Mouse (Mus musculus) hindbrain, embryonic 14.5 days (tissue): ENCODE measurements around the gene Gpr82. TPM values are rescaled to one million over a fixed set of nuclear protein-coding genes. Genes with fewer than 3 reads are reported as not detected.
A peak's percentile ranks its signal among the peaks of the same experiment; 100 is the strongest.

Experiments used
- ATAC-seq: fragments of 200-750 bp; cut with Nextera tagmentation; 2 replicates; pipeline ENCODE4 v1.8.0; 2017; ENCODE audit warnings: moderate number of reproducible peaks, mild to moderate bottlenecking, moderate TSS enrichment, moderate library complexity; ENCODE audit not compliant: low FRiP score
- DNase-seq: peaks from one replicate; pipeline ENCODE4 v3.0.0-alpha.2; 2015; ENCODE audit warnings: low spot score
- H3K27ac ChIP-seq: fragments of 300-500 bp; sonication (generic); 2 replicates; pipeline ENCODE4 v1.5.1; 2014; ENCODE audit warnings: mild to moderate bottlenecking, moderate library complexity
- H3K27me3 ChIP-seq: fragments of 300-500 bp; sonication (generic); 2 replicates; pipeline ENCODE4 v1.6.1; 2014; ENCODE audit warnings: mild to moderate bottlenecking, low read length, mixed read lengths; ENCODE audit not compliant: control insufficient read depth, insufficient read depth
- H3K36me3 ChIP-seq: fragments of 300-500 bp; sonication (generic); replicated peaks from 2 replicates; pipeline ENCODE4 v1.6.1; 2014; ENCODE audit not compliant: control insufficient read depth, insufficient read depth
- H3K4me1 ChIP-seq: fragments of 300-500 bp; sonication (generic); replicated peaks from 2 replicates; pipeline ENCODE4 v1.6.1; 2014; ENCODE audit warnings: antibody characterized with exemption, low read length, mixed read lengths; ENCODE audit not compliant: control insufficient read depth, insufficient read depth
- H3K4me2 ChIP-seq: fragments of 300-500 bp; sonication (generic); replicated peaks from 2 replicates; pipeline ENCODE4 v1.6.1; 2014; ENCODE audit warnings: mild to moderate bottlenecking, moderate library complexity
- H3K4me3 ChIP-seq: fragments of 300-500 bp; sonication (generic); replicated peaks from 2 replicates; pipeline ENCODE4 v1.5.1; 2014; ENCODE audit warnings: mild to moderate bottlenecking, low read length
- H3K9ac ChIP-seq: fragments of 300-500 bp; sonication (generic); 2 replicates; pipeline ENCODE4 v1.6.1; 2014
- H3K9me3 ChIP-seq: fragments of 300-500 bp; sonication (generic); 2 replicates; pipeline ENCODE4 v1.6.1; 2016; ENCODE audit warnings: low read length; ENCODE audit not compliant: control insufficient read depth
- whole genome bisulfite sequencing: fragments of 180-500 bp; shearing (Covaris S2); extraction: QIAGEN DNeasy Blood & Tissue Kit; methylation state at CpG from one replicate; pipeline ENCODE4 v1.1.7; 2014; 5-methylcytosine and 5-hydroxymethylcytosine counted together
- polyA plus RNA-seq: library from polyadenylated mRNA; unstranded; fragments of >200 nt; fragmentation: Nextera tagmentation; extraction: Ambion mirVana; gene quantifications from 2 replicates; pipeline ENCODE4 v1.2.1, GENCODE M21; 2014

The Gpr82 gene
- polyA plus RNA-seq, 1 experiment from 2014 or later, result 0.79 TPM

DNA sequence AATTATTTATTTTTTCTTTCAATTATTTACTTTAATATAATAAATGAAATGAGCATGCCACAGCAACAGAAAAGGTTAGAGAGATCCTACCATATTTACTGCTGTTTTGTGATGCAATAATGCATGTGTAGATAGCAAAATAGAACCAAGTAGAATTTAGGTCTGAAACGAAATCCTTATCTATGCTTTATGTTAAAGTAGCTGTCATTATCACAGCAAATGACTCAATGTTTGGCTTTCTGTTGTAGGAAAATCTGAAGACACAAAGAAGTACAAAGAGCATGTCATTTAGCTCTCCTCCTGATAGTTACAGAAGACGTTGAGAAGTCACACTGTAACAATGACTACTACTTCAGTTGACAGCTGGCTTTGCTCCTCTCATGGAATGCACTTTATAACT lies 22.3 kb upstream of the Gpr82 start:
- H3K4me1 ChIP-seq, result no peaks in the 10 kb centered on the region
- no peaks in the 10 kb centered on the region for H3K36me3 ChIP-seq
- ATAC-seq (no peak), DNase-seq (no peak)
- H3K9me3 ChIP-seq, result no peaks in the 10 kb centered on the region
- 63% methylated on average over 2 of the region's 2 CpGs for WGBS
- no peak overlapping the region for H3K27ac ChIP-seq
- 0 out of 2 replicates have a peak, but pooled peaks cover 4% of the 10 kb centered on the region for H3K27me3 ChIP-seq
- no peak overlapping the region for H3K4me3 ChIP-seq
- H3K4me2 ChIP-seq, result no peak overlapping the region
- H3K9ac ChIP-seq, result no peak overlapping the region

DNA sequence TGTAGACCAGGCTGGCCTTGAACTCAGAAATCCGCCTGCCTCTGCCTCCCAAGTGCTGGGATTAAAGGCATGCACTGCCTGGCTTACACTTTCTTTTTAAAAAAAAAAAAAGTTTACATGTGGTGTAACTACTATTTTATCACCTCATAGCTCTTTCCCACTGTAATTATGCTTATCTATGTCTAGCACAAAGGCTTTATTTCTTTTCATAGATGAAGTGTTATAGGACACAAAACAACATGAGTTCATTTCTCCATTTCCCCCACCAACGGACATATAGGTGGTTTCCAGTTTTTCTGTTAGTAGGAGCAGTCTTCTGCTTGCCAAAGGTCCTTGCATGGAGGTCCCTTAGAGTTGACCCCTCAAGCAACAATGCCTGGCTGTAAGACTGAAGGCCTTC lies 9.3 kb upstream of the Gpr82 start:
- Histone ChIP-seq H3K27ac (no peak overlapping the region), H3K4me2 (no peak overlapping the region), H3K36me3 (no peaks in the 10 kb centered on the region), H3K9ac (no peak overlapping the region), H3K4me3 (no peak overlapping the region), H3K27me3 (0 out of 2 replicates have a peak, but pooled peaks cover 2% of the 10 kb centered on the region), H3K4me1 (no peaks in the 10 kb centered on the region), H3K9me3 (no peaks in the 10 kb centered on the region)
- ATAC-seq (no peak), DNase-seq (no peak)
- WGBS, result 90% methylated on average over 2 of the region's 2 CpGs

DNA sequence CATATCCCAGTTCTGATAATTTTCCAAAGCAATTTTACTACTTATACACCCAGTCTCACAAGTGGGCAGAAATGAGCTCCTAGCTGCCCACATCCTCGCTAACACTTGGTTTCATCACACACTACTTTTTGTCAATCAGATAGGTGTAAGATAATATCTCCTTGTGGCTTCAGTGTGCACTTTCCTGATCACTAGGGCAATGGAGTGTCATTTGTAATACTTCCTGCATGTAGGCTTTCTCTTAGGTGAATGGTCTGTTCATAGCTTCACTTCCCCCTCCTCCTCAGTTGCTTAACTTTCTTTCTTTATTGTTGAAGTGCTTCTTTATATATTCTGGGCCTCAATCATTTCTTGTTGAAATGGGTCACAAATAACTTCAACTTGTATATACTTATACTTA lies 8.9 kb upstream of the Gpr82 start:
- Histone ChIP-seq H3K9me3 (no peaks in the 10 kb centered on the region), H3K27ac (no peak overlapping the region), H3K4me1 (no peaks in the 10 kb centered on the region), H3K36me3 (no peaks in the 10 kb centered on the region), H3K4me3 (no peak overlapping the region), H3K4me2 (no peak overlapping the region), H3K27me3 (0 out of 2 replicates have a peak, but pooled peaks cover 2% of the 10 kb centered on the region), H3K9ac (no peak overlapping the region)
- ATAC-seq (no peak), DNase-seq (no peak)
- 75% methylated on average over 1 of the region's 1 CpGs for WGBS

DNA sequence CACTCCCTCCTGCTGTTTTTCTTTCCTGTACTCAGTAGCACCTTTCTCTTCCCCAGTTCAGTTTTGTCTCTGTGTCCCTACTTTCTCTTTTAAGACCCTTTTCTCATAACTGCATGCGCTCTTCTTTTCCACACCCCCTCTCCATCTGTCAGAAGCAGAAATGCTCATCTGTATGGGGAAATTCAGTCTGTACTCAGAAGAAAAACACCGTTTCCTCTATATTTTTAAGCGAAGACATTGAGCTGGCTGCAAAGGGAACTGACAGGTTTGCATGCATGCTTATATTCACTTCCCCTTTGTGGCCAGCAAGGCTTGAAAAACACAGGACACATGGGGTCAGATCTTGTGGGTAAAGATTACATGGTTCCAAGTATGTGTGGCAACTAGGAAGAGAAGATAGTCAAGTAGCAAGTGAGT lies 6.2 kb upstream of the Gpr82 start:
- Histone ChIP-seq H3K4me1 (no peaks in the 10 kb centered on the region), H3K4me2 (no peak overlapping the region), H3K27me3 (0 out of 2 replicates have a peak, but pooled peaks cover 2% of the 10 kb centered on the region), H3K9ac (no peak overlapping the region), H3K36me3 (no peaks in the 10 kb centered on the region), H3K4me3 (no peak overlapping the region), H3K27ac (no peak overlapping the region), H3K9me3 (no peaks in the 10 kb centered on the region)
- no peak for DNase-seq
- 85% methylated on average over 3 of the region's 3 CpGs for WGBS
- no peak for ATAC-seq

DNA sequence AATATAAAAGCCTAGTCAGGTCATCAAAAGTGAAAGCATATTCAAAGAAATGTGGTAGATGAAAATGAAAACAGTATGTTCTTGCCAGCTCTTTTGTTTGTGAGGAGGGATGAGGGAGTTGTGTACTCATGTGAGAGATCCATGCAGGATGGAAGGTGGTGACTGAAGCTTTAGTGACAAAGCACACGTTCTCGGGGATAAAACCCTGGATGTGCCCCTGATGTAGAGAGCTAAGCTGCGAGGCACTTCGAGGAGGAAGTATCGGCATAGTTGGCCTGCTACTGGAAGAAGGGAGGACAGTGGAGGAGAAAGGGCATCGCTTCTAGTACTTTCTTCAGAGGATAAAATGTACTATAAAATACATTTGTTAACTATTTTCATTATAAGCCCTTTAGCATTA lies 5.3 kb upstream of the Gpr82 start:
- 92% methylated on average over 6 of the region's 6 CpGs for WGBS

DNA sequence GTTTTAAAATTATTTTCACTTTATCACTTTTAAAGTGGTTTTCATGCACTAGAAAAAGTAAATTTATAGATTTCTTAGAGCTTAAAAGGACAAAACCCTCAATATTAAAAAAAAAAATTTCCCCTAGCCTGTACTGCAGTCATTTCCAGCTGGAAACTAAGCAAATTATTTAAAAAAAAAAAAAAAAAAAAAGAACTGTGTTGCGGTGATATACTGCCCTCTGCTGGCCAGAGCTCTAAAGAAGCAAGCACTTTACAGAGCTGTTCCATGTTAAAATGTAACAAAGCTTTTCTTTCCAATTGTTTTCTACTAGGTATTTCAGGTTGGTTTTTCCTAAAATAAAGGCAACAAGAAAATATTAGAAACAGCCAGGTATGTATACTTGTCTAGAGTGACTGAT lies 4.4 kb upstream of the Gpr82 start:
- DNase-seq, result peak; percentile 67
- WGBS, result 9% methylated on average over 1 of the region's 1 CpGs
- H3K9me3 ChIP-seq, result no peaks in the 10 kb centered on the region
- H3K27ac ChIP-seq, result no peak overlapping the region
- H3K4me2 ChIP-seq, result no peak overlapping the region
- no peak for ATAC-seq
- H3K4me1 ChIP-seq, result no peaks in the 10 kb centered on the region
- no peaks in the 10 kb centered on the region for H3K36me3 ChIP-seq
- 0 out of 2 replicates have a peak, but pooled peaks cover 2% of the 10 kb centered on the region for H3K27me3 ChIP-seq
- H3K9ac ChIP-seq, result no peak overlapping the region
- no peak overlapping the region for H3K4me3 ChIP-seq

More for the DNA sequence above, 5.3 kb upstream of the Gpr82 start:
- ATAC-seq (no peak), DNase-seq (no peak)
- Histone ChIP-seq H3K4me2 (no peak overlapping the region), H3K36me3 (no peaks in the 10 kb centered on the region), H3K4me1 (no peaks in the 10 kb centered on the region), H3K4me3 (no peak overlapping the region), H3K9me3 (no peaks in the 10 kb centered on the region), H3K27me3 (0 out of 2 replicates have a peak, but pooled peaks cover 2% of the 10 kb centered on the region), H3K9ac (no peak overlapping the region), H3K27ac (no peak overlapping the region)

DNA sequence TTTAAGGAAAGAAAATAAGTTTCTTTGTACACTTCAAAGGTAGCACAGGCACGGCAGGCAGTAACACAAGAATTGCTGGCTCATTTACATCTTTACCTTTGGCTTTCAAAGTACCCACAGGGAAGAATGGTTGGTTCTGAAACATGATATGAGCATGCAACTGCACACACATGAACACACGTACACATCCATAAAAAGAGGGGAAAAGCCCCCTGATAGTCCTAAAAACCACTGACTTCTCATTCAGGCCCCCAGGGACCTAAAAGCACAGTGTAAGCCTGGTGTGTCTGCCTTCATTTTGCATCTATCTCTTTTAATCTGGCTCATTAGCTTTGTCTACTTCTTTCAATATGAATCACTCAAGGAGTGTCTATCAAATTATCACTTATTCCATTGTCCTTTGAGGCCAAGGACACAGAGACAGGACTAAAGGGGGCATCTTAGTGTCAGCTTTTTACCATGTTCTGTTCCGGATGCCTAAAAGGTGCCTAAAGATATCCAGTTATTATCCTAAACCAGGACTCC lies 2.5 kb upstream of the Gpr82 start:
- H3K27ac ChIP-seq, result no peak overlapping the region
- H3K9ac ChIP-seq, result no peak overlapping the region
- no peak overlapping the region for H3K4me3 ChIP-seq
- H3K4me2 ChIP-seq, result no peak overlapping the region
- H3K36me3 ChIP-seq, result no peaks in the 10 kb centered on the region
- no peak for DNase-seq
- WGBS, result 73% methylated on average over 3 of the region's 3 CpGs
- H3K27me3 ChIP-seq, result 0 out of 2 replicates have a peak, but pooled peaks cover 2% of the 10 kb centered on the region
- no peaks in the 10 kb centered on the region for H3K9me3 ChIP-seq
- H3K4me1 ChIP-seq, result no peaks in the 10 kb centered on the region
- ATAC-seq, result no peak

DNA sequence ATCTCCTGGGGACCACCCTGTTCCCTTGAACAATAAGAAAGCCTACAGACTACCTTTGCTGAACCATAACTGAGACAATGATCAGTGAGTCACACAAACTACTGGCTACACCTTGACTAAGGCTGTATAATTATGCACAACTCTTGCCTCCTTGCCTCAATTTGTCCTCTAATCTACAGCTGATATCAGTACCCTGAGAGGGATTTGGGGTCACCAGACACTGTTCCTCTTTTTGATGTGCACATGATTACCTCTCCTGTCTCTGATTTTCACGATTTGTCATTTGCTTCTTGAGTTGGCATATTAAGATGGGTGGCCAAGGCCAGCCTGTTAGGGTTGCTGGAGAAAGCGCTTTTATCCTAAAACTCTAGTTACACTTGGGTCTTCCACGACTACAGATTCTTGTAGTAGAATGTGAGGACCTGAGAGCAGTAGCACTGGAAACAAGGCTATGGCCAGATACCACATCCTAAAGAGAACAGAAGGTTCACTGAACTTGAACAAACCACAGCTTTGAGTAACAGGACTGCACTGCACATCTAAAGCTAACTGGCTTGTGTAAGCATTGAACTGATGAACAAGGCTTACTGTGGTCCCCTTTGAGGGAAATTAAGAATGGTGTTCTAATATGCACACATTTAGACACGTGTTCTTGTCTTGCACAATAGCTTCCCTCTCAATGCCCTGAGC lies 1.8 kb upstream of the Gpr82 start:
- Histone ChIP-seq H3K27me3 (0 out of 2 replicates have a peak, but pooled peaks cover 2% of the 10 kb centered on the region), H3K9ac (no peak overlapping the region), H3K4me2 (no peak overlapping the region), H3K36me3 (no peaks in the 10 kb centered on the region), H3K4me3 (no peak overlapping the region), H3K27ac (no peak overlapping the region), H3K9me3 (no peaks in the 10 kb centered on the region), H3K4me1 (no peaks in the 10 kb centered on the region)
- WGBS, result 73% methylated on average over 4 of the region's 4 CpGs
- ATAC-seq (no peak), DNase-seq (no peak)

DNA sequence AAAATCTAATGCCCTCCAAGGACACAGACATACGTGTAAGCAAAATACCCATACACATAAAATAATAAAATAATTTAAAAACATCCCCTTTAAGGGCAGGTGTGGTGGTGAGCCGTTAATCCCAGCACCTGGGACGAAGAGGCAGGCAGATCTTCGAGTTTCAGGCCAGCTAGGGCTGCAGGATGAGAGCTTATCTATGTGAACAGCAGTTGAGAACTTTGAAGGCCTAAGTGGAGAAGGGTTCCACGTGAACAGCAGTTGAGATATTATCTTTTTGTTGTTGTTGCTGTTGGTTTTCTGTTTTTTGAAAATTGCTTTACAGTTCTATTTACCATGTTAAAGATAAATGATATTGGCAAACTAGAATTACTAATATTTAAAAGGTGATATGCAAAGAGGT lies 7.7 kb downstream of the Gpr82 start:
- Histone ChIP-seq H3K9me3 (no peaks in the 10 kb centered on the region), H3K4me1 (no peaks in the 10 kb centered on the region), H3K4me2 (no peak overlapping the region), H3K27me3 (no peaks in the 10 kb centered on the region), H3K9ac (no peak overlapping the region), H3K27ac (no peak overlapping the region), H3K36me3 (no peaks in the 10 kb centered on the region), H3K4me3 (no peak overlapping the region)
- no peak for DNase-seq
- WGBS, result 80% methylated on average over 5 of the region's 5 CpGs
- no peak for ATAC-seq
